Mouse (Mus musculus) layer of hippocampus, adult 2 months (tissue): ENCODE measurements around the gene Ccr8. TPM values are rescaled to one million over a fixed set of nuclear protein-coding genes. Genes with fewer than 3 reads are reported as not detected.

Source experiments
- DNase-seq, 2 experiments: peaks; one replicate each; pipeline ENCODE4 v3.0.0; 2022; ENCODE audit warnings: low spot score in 2 of 2
- H3K27ac ChIP-seq: fragments of 200-600 bp; 2 replicates; pipeline ENCODE4 v1.8.1; 2022
- H3K4me3 ChIP-seq: fragments of 200-600 bp; 2 replicates; pipeline ENCODE4 v1.8.1; 2022; ENCODE audit warnings: mild to moderate bottlenecking
- CTCF ChIP-seq: fragments of 200-600 bp; conservative IDR thresholded peaks from 2 replicates; pipeline ENCODE4 v1.8.1; 2022; ENCODE audit warnings: antibody characterized with exemption, mild to moderate bottlenecking, moderate library complexity
- total RNA-seq, 2 experiments: library from RNA; stranded (reverse); gene quantifications; 2 replicates each; pipeline ENCODE4 v1.2.3; 2021

Ccr8 gene
- total RNA-seq, 2 experiments from 2014 or later = not detected

DNA sequence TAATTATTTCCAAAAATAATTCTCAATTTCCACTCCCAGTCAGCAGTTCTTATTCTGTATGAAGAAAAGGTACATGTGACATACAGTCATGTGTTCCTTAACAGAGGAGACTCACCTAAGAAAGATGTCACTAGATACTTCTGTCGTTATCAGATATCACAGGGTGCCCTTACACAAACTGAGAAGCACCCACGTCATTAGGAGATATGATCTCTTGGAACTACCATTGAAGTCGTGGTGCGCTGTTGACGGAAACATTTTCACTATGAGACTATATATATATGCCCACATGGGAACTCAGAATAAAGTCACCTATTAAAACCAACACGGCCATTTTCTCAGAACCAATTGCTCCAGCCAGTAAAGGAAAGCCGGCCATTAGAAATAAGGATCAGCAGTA is 17.4 kb upstream of the Ccr8 start:
- TF ChIP-seq CTCF = no peak
- Histone ChIP-seq H3K4me3 (no peak overlapping the region), H3K27ac (no peak overlapping the region)
- no peak for DNase-seq

- no peak overlapping the region for H3K27ac ChIP-seq
- TF ChIP-seq CTCF = no peak
- H3K4me3 ChIP-seq = no peak overlapping the region
- no peak for DNase-seq
Measured at GRCm38 (mm10) chr9:120078241-120078640, 13.7 kb upstream of the Ccr8 start.

- no peak for DNase-seq
- no peak for TF ChIP-seq CTCF
- H3K27ac ChIP-seq = no peak overlapping the region
- H3K4me3 ChIP-seq = no peak overlapping the region
Measured at GRCm38 (mm10) chr9:120079901-120080300, 12.0 kb upstream of the Ccr8 start.

- Histone ChIP-seq H3K4me3 (no peak overlapping the region), H3K27ac (no peak overlapping the region)
- TF ChIP-seq CTCF = peak; percentile 55
- peak; percentile 49 to 59 for DNase-seq
Measured at GRCm38 (mm10) chr9:120080546-120081108, 11.3 kb upstream of the Ccr8 start.

DNA sequence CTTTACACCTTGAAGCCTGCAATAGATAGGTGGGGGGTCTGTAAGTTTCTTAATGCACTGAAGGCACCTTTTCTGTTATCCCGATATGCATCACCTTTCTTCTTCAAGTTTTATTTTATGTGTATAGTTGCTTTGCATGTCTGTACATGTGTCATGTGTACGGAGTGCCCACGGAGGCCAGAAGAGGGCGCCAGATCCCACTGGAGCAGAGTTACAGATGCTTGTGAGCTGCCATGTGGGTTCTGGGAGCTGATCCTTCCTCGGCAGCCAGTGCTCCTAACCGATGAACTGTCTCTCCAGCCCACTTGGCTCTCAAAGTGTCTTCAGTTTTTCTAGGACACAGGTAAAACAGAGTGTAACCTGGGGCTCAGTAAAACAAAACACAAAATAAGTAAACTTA is 10.7 kb upstream of the Ccr8 start:
- H3K4me3 ChIP-seq = no peak overlapping the region
- DNase-seq = no peak
- peak; percentile 51 for TF ChIP-seq CTCF
- peak overlapping the region; percentile 81; the same call in 1 of the 2 replicates for H3K27ac ChIP-seq

- peak; percentile 51 to 81 for DNase-seq
- no peak for TF ChIP-seq CTCF
Measured at GRCm38 (mm10) chr9:120081967-120082366, 9.9 kb upstream of the Ccr8 start.

GRCm38 (mm10) chr9:120082691-120083090 is 9.2 kb upstream of the Ccr8 start:
- Histone ChIP-seq H3K27ac (peak overlapping the region; percentile 81; the same call in 1 of the 2 replicates), H3K4me3 (no peak overlapping the region)
- DNase-seq = no peak
- no peak for TF ChIP-seq CTCF

More at GRCm38 (mm10) chr9:120081967-120082366, 9.9 kb upstream of the Ccr8 start:
- H3K27ac ChIP-seq = peak overlapping the region; percentile 81
- no peak overlapping the region for H3K4me3 ChIP-seq

DNA sequence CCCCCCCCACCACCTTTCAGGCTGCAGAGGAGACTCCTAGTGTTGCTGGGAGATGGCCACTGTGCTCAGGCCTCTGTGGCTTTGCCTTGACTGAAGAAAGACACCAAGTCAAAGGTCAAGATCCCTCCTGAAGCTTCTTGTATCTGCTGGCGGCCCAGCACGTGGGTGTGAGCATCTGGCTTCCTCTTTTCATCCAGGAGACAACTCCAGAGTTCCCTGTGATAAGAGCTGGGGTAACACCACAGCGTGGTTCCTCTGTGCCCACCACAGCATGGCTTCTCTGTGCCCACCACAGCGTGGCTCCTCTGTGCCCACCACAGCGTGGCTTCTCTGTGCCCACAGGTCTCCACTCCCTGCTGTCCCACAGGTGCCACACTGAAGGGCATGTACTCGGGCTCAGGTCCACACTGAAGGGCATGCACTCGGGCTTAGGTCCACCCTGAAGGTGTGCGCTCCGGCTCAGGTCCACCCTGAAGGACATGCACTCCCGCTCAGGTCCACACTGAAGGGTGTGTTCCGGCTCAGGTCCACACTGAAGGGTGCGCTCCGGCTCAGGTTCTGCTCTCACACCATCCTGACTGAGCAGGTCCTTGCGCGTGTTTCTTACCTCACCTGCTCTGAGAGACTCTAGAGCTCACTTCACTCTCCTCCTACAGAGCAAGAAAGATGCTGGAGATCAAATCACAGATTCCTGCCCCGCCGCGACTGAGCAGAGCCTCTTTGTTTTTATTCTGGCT is 8.6 kb upstream of the Ccr8 start:
- H3K27ac ChIP-seq = no peak overlapping the region
- DNase-seq = no peak
- H3K4me3 ChIP-seq = no peak overlapping the region
- no peak for TF ChIP-seq CTCF

GRCm38 (mm10) chr9:120084406-120084805 is 7.5 kb upstream of the Ccr8 start:
- DNase-seq = no peak
- Histone ChIP-seq H3K4me3 (no peak overlapping the region), H3K27ac (no peak overlapping the region)
- TF ChIP-seq CTCF = no peak

DNA sequence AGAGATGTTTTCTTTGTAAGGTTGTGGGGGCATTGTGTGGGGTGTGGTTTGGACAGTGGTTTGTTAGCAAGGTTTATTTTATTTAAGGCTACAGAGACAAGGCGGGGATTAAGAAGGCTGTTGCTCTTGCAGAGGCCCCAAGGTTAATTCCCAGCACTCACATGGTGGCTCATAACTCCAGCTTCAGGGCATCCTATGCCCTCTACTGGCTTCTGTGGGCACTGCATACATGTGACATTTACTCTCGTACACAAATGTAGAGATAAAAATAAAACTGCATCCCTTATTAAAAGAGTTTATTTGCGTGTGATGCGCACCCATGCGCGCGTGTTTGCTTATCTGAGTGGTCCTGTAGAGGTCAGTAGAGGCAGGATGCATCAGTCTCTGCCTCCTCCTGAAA is 2.8 kb upstream of the Ccr8 start:
- Histone ChIP-seq H3K27ac (no peak overlapping the region), H3K4me3 (no peak overlapping the region)
- DNase-seq = no peak
- peak; percentile 27 for TF ChIP-seq CTCF

GRCm38 (mm10) chr9:120091086-120091485 is 828 bp upstream of the Ccr8 start:
- no peak overlapping the region for H3K27ac ChIP-seq
- DNase-seq = no peak
- TF ChIP-seq CTCF = no peak
- no peak overlapping the region for H3K4me3 ChIP-seq

- no peak overlapping the region for H3K4me3 ChIP-seq
Measured at GRCm38 (mm10) chr9:120093701-120094100, 1.8 kb downstream of the Ccr8 start.

DNA sequence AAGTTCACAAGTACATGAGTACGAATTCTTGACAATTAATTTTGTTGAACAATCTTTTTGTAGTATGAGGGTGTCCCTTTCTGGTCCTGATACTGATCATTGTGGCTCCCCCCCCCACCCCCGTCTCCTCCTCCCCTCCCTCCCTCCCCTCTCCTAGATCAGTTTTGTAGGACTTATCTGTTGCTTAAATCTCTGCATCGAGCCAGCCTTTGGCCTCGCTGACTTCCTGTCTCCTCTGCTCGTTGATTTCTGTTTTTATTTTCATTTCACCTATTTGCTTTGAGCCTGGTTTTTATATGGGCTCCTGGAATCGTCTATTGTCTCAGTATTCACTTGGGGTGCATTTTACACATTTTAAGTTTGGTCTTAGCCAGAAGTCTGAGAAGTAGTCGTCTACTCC is 4.0 kb downstream of the Ccr8 start:
- Histone ChIP-seq H3K27ac (no peak overlapping the region), H3K4me3 (no peak overlapping the region)
- no peak for DNase-seq
- no peak for TF ChIP-seq CTCF

More at GRCm38 (mm10) chr9:120093701-120094100, 1.8 kb downstream of the Ccr8 start:
- DNase-seq = no peak
- H3K27ac ChIP-seq = no peak overlapping the region
- no peak for TF ChIP-seq CTCF

DNA sequence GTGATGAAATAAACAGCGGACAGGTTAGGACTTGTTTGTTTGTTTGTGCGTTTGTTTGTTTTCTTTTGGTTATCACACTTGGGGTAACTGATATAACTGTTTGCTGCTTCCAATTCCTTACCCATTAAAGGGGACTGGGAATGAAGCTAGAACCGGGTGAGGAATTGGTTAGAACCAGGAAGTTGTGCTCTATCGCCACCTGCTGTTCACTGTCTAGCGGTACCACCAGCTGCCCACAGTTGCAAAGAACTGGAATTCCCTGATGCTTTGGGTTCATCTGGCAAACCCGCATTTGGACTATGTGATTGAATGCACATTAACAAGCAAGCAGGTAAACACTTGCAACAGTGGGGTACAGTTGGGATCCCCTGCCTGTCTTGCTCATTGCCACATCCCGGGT is 6.8 kb downstream of the Ccr8 start:
- Histone ChIP-seq H3K27ac (no peak overlapping the region), H3K4me3 (no peak overlapping the region)
- TF ChIP-seq CTCF = peak; percentile 95
- DNase-seq = peak; percentile 70 to 80
